Mouse (Mus musculus) cerebellum, postnatal 10 days (tissue): ENCODE data around the gene Isl1.

Experiments used
- DNase-seq, 2 experiments: peaks; one replicate each; pipeline ENCODE4 v3.0.0; 2021; ENCODE audit warnings: mixed read lengths in 2 of 2

Gene Isl1

DNA sequence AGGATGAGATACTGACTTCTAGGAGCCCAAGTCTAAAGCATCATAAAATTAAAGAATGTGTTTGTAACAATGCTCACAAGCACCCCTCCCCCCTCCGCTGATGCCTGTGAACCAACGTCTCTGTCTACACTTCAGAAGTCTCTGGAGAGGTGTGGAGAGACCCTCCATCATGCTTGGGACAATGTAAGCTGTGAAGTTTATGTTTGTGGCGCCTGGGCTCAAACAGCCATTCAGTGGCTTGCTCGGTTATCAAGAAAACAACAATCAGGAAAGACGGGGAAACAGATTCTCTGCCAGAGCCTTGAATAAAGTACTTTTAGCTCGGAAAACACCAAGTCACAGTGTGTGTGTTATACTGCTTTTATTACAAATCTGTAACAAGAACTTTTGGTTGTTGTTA is 14.8 kb downstream of the Isl1 start:
- DNase-seq: peak in 1 of 2 experiments; percentile 5

DNA sequence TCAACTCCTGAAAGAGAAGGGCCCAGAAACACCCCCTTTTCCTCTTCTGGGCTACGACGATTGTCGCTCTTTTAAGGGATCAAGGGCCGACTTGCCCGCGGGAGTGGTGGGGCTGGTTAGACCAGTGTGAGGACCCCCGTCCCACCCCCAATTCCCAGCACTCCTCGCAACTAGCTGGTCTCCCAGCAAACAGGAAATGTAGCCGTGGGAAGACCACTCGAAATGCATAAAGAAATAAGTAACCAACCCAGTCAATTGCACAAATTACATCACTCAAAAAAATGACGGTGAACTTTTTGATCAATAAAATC is 15.4 kb downstream of the Isl1 start:
- no peak for DNase-seq

DNA sequence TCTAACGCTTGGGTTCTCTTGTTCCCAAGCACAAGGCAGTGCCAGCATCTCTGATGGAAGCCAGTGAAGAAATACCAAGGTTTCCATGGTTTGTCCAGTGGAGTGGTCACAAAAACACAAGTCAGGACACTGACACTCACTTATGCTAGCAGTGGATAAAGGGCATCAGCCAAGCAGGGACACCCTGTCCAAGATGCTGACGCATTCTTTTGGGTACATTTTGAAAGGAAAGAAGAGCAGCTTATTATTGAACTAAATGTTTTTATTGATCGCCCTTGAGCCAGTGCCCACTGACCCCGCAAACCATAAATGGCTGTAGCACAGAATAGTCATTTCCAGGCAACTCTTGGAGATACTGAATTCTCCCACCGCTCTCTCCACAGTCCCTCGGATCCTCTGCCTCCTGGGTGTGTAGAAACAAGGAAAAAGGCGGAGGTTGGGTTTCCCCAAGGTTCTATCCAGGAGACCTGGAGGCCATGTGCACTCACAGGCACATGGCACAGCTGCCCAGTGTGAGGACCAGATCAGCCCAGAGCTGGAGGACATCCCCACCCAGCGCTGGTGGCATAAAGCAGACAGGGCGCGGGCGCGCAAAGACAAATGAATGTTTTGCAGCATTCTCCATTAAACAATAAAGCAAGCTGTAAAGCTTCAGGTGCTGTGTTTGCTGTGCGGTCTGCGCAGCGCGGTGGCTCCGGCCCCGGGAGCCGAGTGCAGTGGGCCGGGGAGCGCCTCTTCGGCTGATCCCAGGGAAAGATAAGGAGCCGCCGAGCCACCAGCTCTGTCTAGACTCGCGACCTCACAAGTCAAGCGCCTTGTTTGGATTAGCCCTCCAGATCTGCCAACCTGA is 16.0 kb downstream of the Isl1 start:
- DNase-seq: peak in 1 of 2 experiments; percentile 28

GRCm38 (mm10) chr13:116289655-116290054 is 19.8 kb downstream of the Isl1 start:
- DNase-seq: no peak

GRCm38 (mm10) chr13:116279207-116279772 is 30.2 kb downstream of the Isl1 start:
- DNase-seq: no peak
